Mouse (Mus musculus) C2C12 (cell line): ENCODE measurements around the gene Fbxl20. TPM values are rescaled to one million over a fixed set of nuclear protein-coding genes. Genes with fewer than 3 reads are reported as not detected.

ENCODE experiments used
- H3K27me3 ChIP-seq: one replicate; pipeline ENCODE4 v1.6.1; 2011; ENCODE audit not compliant: control insufficient read depth, insufficient read depth, insufficient read length
- H3K36me3 ChIP-seq: one replicate; pipeline ENCODE4 v1.6.1; 2011; ENCODE audit not compliant: control insufficient read depth, insufficient read depth
- H3K4me3 ChIP-seq: one replicate; pipeline ENCODE4 v1.5.1; 2011; ENCODE audit warnings: mild to moderate bottlenecking, control low read depth; ENCODE audit not compliant: poor library complexity, insufficient read depth, severe bottlenecking
- H3K79me2 ChIP-seq: one replicate; pipeline ENCODE4 v1.6.1; 2011; ENCODE audit not compliant: control insufficient read depth, insufficient read depth
- H3K79me3 ChIP-seq: one replicate; pipeline ENCODE4 v1.6.1; 2011; ENCODE audit warnings: low read depth, control low read depth
- H3ac ChIP-seq: one replicate; pipeline ENCODE3; 2011; ENCODE audit warnings: low read depth; ENCODE audit not compliant: control insufficient read depth, insufficient read length
- CEBPB ChIP-seq: IDR thresholded peaks from one replicate; pipeline ENCODE4 v1.6.1; 2011; ENCODE audit warnings: low read depth, mild to moderate bottlenecking, control low read depth, moderate library complexity
- CTCF ChIP-seq: IDR thresholded peaks from one replicate; pipeline ENCODE4 v1.5.1; 2011; ENCODE audit not compliant: control insufficient read depth, insufficient read depth, insufficient read length
- FOSL1 ChIP-seq: IDR thresholded peaks from one replicate; pipeline ENCODE4 v1.8.0; 2011; ENCODE audit warnings: mild to moderate bottlenecking, low read length; ENCODE audit not compliant: poor library complexity, insufficient read depth, severe bottlenecking
- MAX ChIP-seq: IDR thresholded peaks from one replicate; pipeline ENCODE4 v1.6.1; 2011; ENCODE audit warnings: mild to moderate bottlenecking, control low read depth
- MYOD1 ChIP-seq: IDR thresholded peaks from one replicate; pipeline ENCODE4 v1.6.1; 2011; ENCODE audit warnings: low read depth; ENCODE audit not compliant: control insufficient read depth, insufficient read length
- MYOG ChIP-seq: IDR thresholded peaks from one replicate; pipeline ENCODE4 v1.6.1; 2011; ENCODE audit not compliant: control insufficient read depth, insufficient read length; ENCODE audit errors: extremely low read depth
- USF1 ChIP-seq: IDR thresholded peaks from one replicate; pipeline ENCODE4 v1.6.1; 2011; ENCODE audit warnings: low read depth, mild to moderate bottlenecking, control low read depth, moderate library complexity
- polyA plus RNA-seq: library from polyadenylated mRNA; unstranded; fragments of >200 nt; fragmentation: generic; extraction: Trizol; gene quantifications from one replicate; pipeline ENCODE4 v1.2.1, GENCODE M21; 2012; ENCODE audit warnings: missing spikeins

The Fbxl20 gene
- polyA plus RNA-seq, 1 experiment = 2.0 TPM

GRCm38 (mm10) chr11:98145856-98146255, 4.3 kb downstream of the Fbxl20 start:
- H3K27me3 ChIP-seq = no peaks in the 10 kb centered on the region
- no peaks in the 10 kb centered on the region for H3K79me2 ChIP-seq
- no peaks in the 10 kb centered on the region for H3K36me3 ChIP-seq
- no peak overlapping the region for H3K4me3 ChIP-seq
- H3ac ChIP-seq = no peak overlapping the region
- H3K79me3 ChIP-seq = no peaks in the 10 kb centered on the region
- no peak for TF ChIP-seq MYOG
- TF ChIP-seq FOSL1 = no peak
- TF ChIP-seq CEBPB = no peak
- no peak for TF ChIP-seq MYOD1
- TF ChIP-seq USF1 = no peak
- TF ChIP-seq MAX = no peak
- TF ChIP-seq CTCF = no peak

- Histone ChIP-seq H3ac (no peak overlapping the region), H3K79me3 (no peaks in the 10 kb centered on the region), H3K27me3 (no peaks in the 10 kb centered on the region), H3K79me2 (no peaks in the 10 kb centered on the region), H3K36me3 (no peaks in the 10 kb centered on the region), H3K4me3 (no peak overlapping the region)
- no peak for TF ChIP-seq CTCF
- TF ChIP-seq MYOD1 = no peak
- TF ChIP-seq FOSL1 = no peak
- TF ChIP-seq MAX = no peak
- no peak for TF ChIP-seq CEBPB
Measured at GRCm38 (mm10) chr11:98142545-98142944, 7.7 kb downstream of the Fbxl20 start.

GRCm38 (mm10) chr11:98138894-98139293, 11.3 kb downstream of the Fbxl20 start:
- no peaks in the 10 kb centered on the region for H3K79me3 ChIP-seq
- H3K4me3 ChIP-seq = no peak overlapping the region
- no peaks in the 10 kb centered on the region for H3K27me3 ChIP-seq
- H3ac ChIP-seq = no peak overlapping the region
- H3K36me3 ChIP-seq = no peaks in the 10 kb centered on the region
- TF ChIP-seq MYOD1 (no peak), USF1 (no peak), MYOG (no peak), CTCF (no peak), FOSL1 (no peak), CEBPB (no peak), MAX (no peak)
- no peaks in the 10 kb centered on the region for H3K79me2 ChIP-seq

- no peaks in the 10 kb centered on the region for H3K79me3 ChIP-seq
- TF ChIP-seq USF1 = no peak
- TF ChIP-seq CTCF = no peak
- TF ChIP-seq MYOG = no peak
- H3K27me3 ChIP-seq = no peaks in the 10 kb centered on the region
- H3K79me2 ChIP-seq = no peaks in the 10 kb centered on the region
- no peak overlapping the region for H3ac ChIP-seq
- no peaks in the 10 kb centered on the region for H3K36me3 ChIP-seq
- no peak overlapping the region for H3K4me3 ChIP-seq
Measured at GRCm38 (mm10) chr11:98137836-98138235, 12.4 kb downstream of the Fbxl20 start.

- no peaks in the 10 kb centered on the region for H3K79me2 ChIP-seq
- TF ChIP-seq MYOG = no peak
- TF ChIP-seq USF1 = no peak
- TF ChIP-seq MAX = no peak
- TF ChIP-seq CEBPB = no peak
- no peak for TF ChIP-seq FOSL1
- no peak for TF ChIP-seq CTCF
- TF ChIP-seq MYOD1 = no peak
- H3ac ChIP-seq = no peak overlapping the region
- H3K79me3 ChIP-seq = no peaks in the 10 kb centered on the region
- H3K27me3 ChIP-seq = no peaks in the 10 kb centered on the region
- no peak overlapping the region for H3K4me3 ChIP-seq
- H3K36me3 ChIP-seq = no peaks in the 10 kb centered on the region
Measured at GRCm38 (mm10) chr11:98134951-98135350, 15.3 kb downstream of the Fbxl20 start.

GRCm38 (mm10) chr11:98123424-98123823, 26.8 kb downstream of the Fbxl20 start:
- Histone ChIP-seq H3K79me3 (no peaks in the 10 kb centered on the region), H3K79me2 (no peaks in the 10 kb centered on the region), H3K27me3 (no peaks in the 10 kb centered on the region), H3ac (no peak overlapping the region), H3K36me3 (no peaks in the 10 kb centered on the region), H3K4me3 (no peak overlapping the region)
- TF ChIP-seq USF1 = no peak
- TF ChIP-seq MYOD1 = no peak
- no peak for TF ChIP-seq FOSL1
- no peak for TF ChIP-seq MYOG
- TF ChIP-seq MAX = no peak
- no peak for TF ChIP-seq CTCF
- TF ChIP-seq CEBPB = no peak
